Mouse (Mus musculus): ENCODE data around the gene Capza1.
"Not testable (repeated sequence)": the region's sequence is repeated elsewhere in the genome, so short reads cannot be mapped to it uniquely, and the experiment has no call there.

Gene Capza1

GRCm38 (mm10) chr3:104816130-104816529, 48.2 kb downstream of the Capza1 start:
- DNase-seq: no peak

GRCm38 (mm10) chr3:104815346-104815745, 49.0 kb downstream of the Capza1 start:
- DNase-seq: no peak

- DNase-seq: no peak
These were observed 49.6 kb downstream of the Capza1 start for GRCm38 (mm10) chr3:104814746-104815145.

- DNase-seq: not testable (repeated sequence)
These were observed 51.1 kb downstream of the Capza1 start for GRCm38 (mm10) chr3:104813227-104813626.

- no peak for DNase-seq
These were observed 52.1 kb downstream of the Capza1 start for GRCm38 (mm10) chr3:104812254-104812653.

GRCm38 (mm10) chr3:104811752-104812151, 52.6 kb downstream of the Capza1 start:
- no peak for DNase-seq

- DNase-seq: no peak
These were observed 58.8 kb downstream of the Capza1 start for GRCm38 (mm10) chr3:104805539-104805938.

GRCm38 (mm10) chr3:104804312-104804711, 60.0 kb downstream of the Capza1 start:
- no peak for DNase-seq

- no peak for DNase-seq
These were observed 62.8 kb downstream of the Capza1 start for GRCm38 (mm10) chr3:104801481-104801880.

- DNase-seq: no peak
These were observed 63.6 kb downstream of the Capza1 start for GRCm38 (mm10) chr3:104800681-104801080.

- no peak for DNase-seq
These were observed 67.7 kb downstream of the Capza1 start for GRCm38 (mm10) chr3:104796430-104797082.

- no peak for DNase-seq
These were observed 68.5 kb downstream of the Capza1 start for GRCm38 (mm10) chr3:104795661-104796340.

- no peak for DNase-seq
These were observed 69.3 kb downstream of the Capza1 start for GRCm38 (mm10) chr3:104794953-104795470.

GRCm38 (mm10) chr3:104793871-104794828, 70.2 kb downstream of the Capza1 start:
- no peak for DNase-seq

- no peak for DNase-seq
These were observed 71.7 kb downstream of the Capza1 start for GRCm38 (mm10) chr3:104792360-104793270.

GRCm38 (mm10) chr3:104791671-104792070, 72.6 kb downstream of the Capza1 start:
- DNase-seq: no peak

GRCm38 (mm10) chr3:104791017-104791416, 73.3 kb downstream of the Capza1 start:
- no peak for DNase-seq

GRCm38 (mm10) chr3:104790401-104790937, 73.8 kb downstream of the Capza1 start:
- no peak for DNase-seq

GRCm38 (mm10) chr3:104789822-104790221, 74.5 kb downstream of the Capza1 start:
- no peak for DNase-seq

GRCm38 (mm10) chr3:104789312-104789605, 75.0 kb downstream of the Capza1 start:
- no peak for DNase-seq

- peak; percentile 34 for DNase-seq
These were observed 75.6 kb downstream of the Capza1 start for GRCm38 (mm10) chr3:104788561-104789311.
